Mouse (Mus musculus) cortical plate, adult 2 months (tissue): ENCODE measurements around the gene Dlg2. TPM values are rescaled to one million over a fixed set of nuclear protein-coding genes. Genes with fewer than 3 reads are reported as not detected.

ENCODE experiments used
- H3K27ac ChIP-seq: fragments of 200-500 bp; 2 replicates; pipeline ENCODE4 v1.5.1; 2012; ENCODE audit warnings: low read length, control low read depth, inconsistent platforms; ENCODE audit not compliant: insufficient read depth
- H3K4me1 ChIP-seq: fragments of 200-500 bp; 2 replicates; pipeline ENCODE4 v1.6.1; 2011; ENCODE audit warnings: low read length; ENCODE audit not compliant: control insufficient read depth, insufficient read depth
- H3K4me3 ChIP-seq: fragments of 200-500 bp; 2 replicates; pipeline ENCODE4 v1.5.1; 2011; ENCODE audit warnings: mild to moderate bottlenecking, low read length, control low read depth; ENCODE audit not compliant: insufficient read depth
- CTCF ChIP-seq: fragments of 200-500 bp; IDR thresholded peaks from 2 replicates; pipeline ENCODE4 v1.5.1; 2011; ENCODE audit warnings: mild to moderate bottlenecking, control low read depth, low read length; ENCODE audit not compliant: insufficient read depth; ENCODE audit errors: extremely low read depth
- POLR2A ChIP-seq: fragments of 200-500 bp; IDR thresholded peaks from 2 replicates; pipeline ENCODE4 v1.6.1; 2011; ENCODE audit warnings: mild to moderate bottlenecking, low read length, control low read depth; ENCODE audit not compliant: insufficient read depth; ENCODE audit errors: extremely low read depth
- polyA plus RNA-seq: library from polyadenylated mRNA; depleted of rRNA; stranded (reverse); fragments of >200 nt; gene quantifications from 2 replicates; pipeline ENCODE4 v1.2.3, GENCODE M21; 2012

Gene Dlg2
- polyA plus RNA-seq, 1 experiment = 139 TPM

DNA sequence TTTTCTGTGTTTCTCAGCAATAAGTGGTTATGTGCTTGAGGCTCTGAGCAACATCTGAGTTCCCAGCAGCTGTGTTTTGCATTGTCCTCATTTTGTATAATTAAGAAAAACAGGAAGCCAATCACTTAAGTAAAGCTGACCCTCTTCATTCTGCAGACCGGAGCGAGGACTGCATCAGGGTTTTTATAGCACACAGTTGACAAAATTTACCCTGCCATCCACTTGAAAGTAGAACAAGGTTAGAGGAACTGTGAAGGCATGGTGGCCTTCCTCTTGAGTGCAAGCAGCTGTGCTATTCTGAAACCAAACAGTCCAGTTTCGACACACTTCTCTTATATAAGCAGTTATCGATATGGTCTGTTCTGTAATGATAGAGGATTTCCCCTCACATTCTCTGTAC lies 947.3 kb downstream of the Dlg2 start:
- Histone ChIP-seq H3K4me1 (peaks cover 4% of the 10 kb centered on the region; the same call in 1 of the 2 replicates), H3K27ac (no peak overlapping the region), H3K4me3 (no peak overlapping the region)
- TF ChIP-seq CTCF = no peak
- TF ChIP-seq POLR2A = no peak

DNA sequence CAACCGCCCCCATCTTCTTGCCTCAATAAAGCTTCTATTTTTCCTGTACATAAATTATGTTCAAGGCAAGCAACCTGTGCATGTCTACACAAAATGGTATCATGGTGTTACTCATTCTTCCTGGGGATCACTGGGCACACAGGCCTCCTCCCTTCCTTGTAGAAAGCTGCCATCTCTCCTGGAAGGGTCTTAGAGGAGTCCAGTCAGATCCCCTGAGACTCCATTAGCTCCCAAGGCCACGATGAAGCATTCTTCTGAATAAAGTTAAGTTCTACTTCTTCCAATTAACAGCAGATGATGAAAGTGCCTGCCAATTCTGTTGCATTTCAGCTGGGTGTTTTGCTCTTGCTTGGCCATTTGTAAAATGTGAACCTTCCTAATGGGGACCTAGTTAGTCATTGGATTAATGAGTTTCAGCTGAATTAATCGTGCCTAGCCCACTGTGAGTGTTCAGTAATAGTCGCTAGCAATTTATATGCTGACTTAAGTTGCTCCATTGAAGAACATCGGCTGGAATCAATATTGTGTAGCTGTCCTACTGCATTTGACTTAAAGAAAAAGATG lies 953.3 kb downstream of the Dlg2 start:
- Histone ChIP-seq H3K27ac (no peak overlapping the region), H3K4me3 (no peak overlapping the region), H3K4me1 (peaks cover 5% of the 10 kb centered on the region)
- TF ChIP-seq POLR2A (no peak), CTCF (no peak)

- no peak overlapping the region for H3K4me3 ChIP-seq
- peak; percentile 79 for TF ChIP-seq CTCF
- no peak for TF ChIP-seq POLR2A
- H3K27ac ChIP-seq = no peak overlapping the region
- peaks cover 8% of the 10 kb centered on the region for H3K4me1 ChIP-seq
Measured at GRCm38 (mm10) chr7:91431594-91432240, 955.2 kb downstream of the Dlg2 start.

DNA sequence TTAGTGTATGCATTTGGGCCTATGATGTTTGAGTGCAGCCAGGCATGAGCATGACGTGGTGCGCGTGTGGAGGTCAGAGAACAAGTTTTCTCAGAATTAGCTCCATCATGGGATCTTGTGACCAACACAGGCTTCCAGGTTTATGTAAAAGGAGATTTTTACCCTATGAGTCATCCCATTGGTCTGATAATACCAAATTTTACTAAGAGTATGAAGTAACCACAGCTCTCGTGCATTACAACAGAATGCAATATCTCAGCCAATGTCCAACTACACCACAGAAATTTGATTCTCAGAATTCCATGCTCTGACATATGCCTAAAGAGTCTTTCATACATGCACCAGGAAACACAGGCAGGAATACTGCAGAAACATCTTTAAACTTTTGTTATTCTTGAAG lies 956.1 kb downstream of the Dlg2 start:
- TF ChIP-seq POLR2A = no peak
- TF ChIP-seq CTCF = no peak
- no peak overlapping the region for H3K27ac ChIP-seq
- H3K4me1 ChIP-seq = peaks cover 8% of the 10 kb centered on the region

GRCm38 (mm10) chr7:91434739-91435138 lies 958.3 kb downstream of the Dlg2 start:
- peaks cover 5% of the 10 kb centered on the region; the same call in 1 of the 2 replicates for H3K4me1 ChIP-seq
- peak overlapping the region; percentile 79; the same call in 1 of the 2 replicates for H3K27ac ChIP-seq
- TF ChIP-seq POLR2A = no peak
- no peak for TF ChIP-seq CTCF
- H3K4me3 ChIP-seq = no peak overlapping the region

More for the DNA sequence above, 956.1 kb downstream of the Dlg2 start:
- H3K4me3 ChIP-seq = no peak overlapping the region

GRCm38 (mm10) chr7:91440326-91440725 lies 963.9 kb downstream of the Dlg2 start:
- H3K4me1 ChIP-seq = peaks cover 9% of the 10 kb centered on the region; the same call in 1 of the 2 replicates
- TF ChIP-seq CTCF (no peak), POLR2A (no peak)
- no peak overlapping the region for H3K4me3 ChIP-seq
- H3K27ac ChIP-seq = no peak overlapping the region

DNA sequence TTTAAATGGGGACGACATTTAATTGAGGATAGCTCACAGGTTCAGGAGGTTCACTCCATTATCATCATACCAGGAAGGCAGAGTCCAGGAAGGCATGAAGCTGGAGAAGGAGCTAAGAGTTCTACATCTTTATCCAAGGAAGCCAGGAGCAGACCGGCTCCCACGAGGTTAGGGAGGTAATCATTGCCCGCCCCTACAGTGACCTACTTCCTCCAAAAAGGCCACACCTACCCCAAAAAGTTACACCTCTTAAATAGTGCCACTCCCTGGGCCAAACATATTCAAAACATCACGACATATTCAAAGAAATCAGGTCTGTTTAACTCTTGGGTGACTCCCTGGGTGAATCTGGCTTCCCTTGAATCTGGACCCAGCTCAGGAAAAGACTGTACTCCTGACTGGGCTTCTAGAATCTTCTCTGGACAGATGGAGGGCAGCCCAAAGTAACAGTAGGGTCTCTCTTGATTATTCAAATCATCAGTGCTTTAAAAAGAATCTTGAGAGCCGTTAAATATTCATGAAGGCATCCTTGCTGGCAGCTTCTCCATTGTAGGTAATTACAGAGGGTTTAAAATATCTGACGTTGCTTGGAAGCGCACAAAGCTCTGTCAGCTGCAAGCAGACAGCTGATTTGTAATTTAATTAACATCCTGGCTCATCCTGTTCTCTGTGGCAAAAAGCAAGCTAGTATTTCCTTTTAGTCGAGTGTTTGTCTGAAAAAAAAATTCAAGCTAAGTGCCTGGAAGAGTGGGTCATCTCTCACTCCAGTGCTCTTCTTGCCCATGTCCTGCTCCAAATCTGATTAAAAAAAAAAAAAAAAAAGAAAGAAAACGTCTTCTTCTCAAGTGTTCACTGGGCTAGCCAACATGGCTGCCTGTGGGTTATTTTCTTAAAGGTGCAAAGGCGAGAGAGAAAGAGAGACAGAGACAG lies 966.2 kb downstream of the Dlg2 start:
- peak overlapping the region; percentile 87 for H3K27ac ChIP-seq
- peaks cover 9% of the 10 kb centered on the region; the same call in 1 of the 2 replicates for H3K4me1 ChIP-seq
- TF ChIP-seq POLR2A = no peak
- no peak for TF ChIP-seq CTCF
- H3K4me3 ChIP-seq = no peak overlapping the region

DNA sequence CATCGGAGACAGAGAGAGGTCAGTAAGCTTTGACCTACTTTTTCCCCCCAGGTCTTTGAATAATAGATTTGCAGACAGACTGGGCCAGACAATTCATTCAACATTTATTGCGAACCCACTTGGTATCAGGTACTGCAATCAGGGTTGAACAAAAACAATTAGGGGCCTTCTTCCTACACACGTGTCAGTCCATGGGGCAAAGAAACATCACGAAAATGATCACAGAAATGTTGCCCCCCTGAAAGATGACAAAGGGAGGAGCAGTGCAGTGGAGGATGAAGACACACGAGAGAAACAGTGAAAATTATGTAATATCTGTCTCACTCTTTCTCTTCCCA lies 966.9 kb downstream of the Dlg2 start:
- TF ChIP-seq CTCF = no peak
- TF ChIP-seq POLR2A = no peak
- no peak overlapping the region for H3K4me3 ChIP-seq
- peak overlapping the region; percentile 87 for H3K27ac ChIP-seq
- peaks cover 9% of the 10 kb centered on the region; the same call in 1 of the 2 replicates for H3K4me1 ChIP-seq

GRCm38 (mm10) chr7:91443913-91444312 lies 967.4 kb downstream of the Dlg2 start:
- no peak for TF ChIP-seq POLR2A
- no peak for TF ChIP-seq CTCF
- Histone ChIP-seq H3K4me3 (no peak overlapping the region), H3K4me1 (peaks cover 9% of the 10 kb centered on the region; the same call in 1 of the 2 replicates), H3K27ac (peak overlapping the region; percentile 87)

DNA sequence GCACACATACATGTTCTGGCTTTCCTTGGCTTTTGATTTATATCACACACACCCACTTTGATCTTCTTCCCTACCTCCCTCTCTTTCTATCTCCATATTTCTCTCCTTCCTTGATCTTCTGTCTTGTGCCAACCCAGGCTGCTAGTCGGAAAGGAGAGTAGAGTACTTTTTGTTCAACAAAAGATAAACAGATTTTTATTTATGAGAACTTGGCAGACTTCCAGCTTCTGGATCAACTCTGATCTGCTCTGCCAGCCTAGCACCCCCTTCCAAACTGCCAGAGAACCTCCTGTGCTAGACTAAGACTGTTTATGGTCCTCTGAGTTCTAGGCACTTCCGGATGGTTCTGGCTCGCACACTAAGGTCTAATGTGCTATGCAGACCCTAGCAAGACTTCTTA lies 968.3 kb downstream of the Dlg2 start:
- Histone ChIP-seq H3K27ac (no peak overlapping the region), H3K4me1 (peaks cover 9% of the 10 kb centered on the region; the same call in 1 of the 2 replicates), H3K4me3 (no peak overlapping the region)
- TF ChIP-seq POLR2A (no peak), CTCF (no peak)
